Mouse (Mus musculus) gastrocnemius, postnatal 14 days (tissue): ENCODE data around the gene Rab4b. TPM values are rescaled to one million over a fixed set of nuclear protein-coding genes. Genes with fewer than 3 reads are reported as not detected.
A peak's percentile ranks its signal among the peaks of the same experiment; 100 is the strongest.

Source experiments
- DNase-seq: peaks from one replicate; pipeline ENCODE4 v3.0.0; 2021; ENCODE audit warnings: mixed read lengths
- intact Hi-C: fragments of 180-260 bp; cut with DNase I; formaldehyde crosslinking; loops from one replicate; pipeline ENCODE4 v1.15.1; 2025; ENCODE audit warnings: low total_unique reads
- total RNA-seq, 2 experiments: library from RNA; stranded (reverse); gene quantifications; 2 replicates each; pipeline ENCODE4 v1.2.3; 2021

Gene Rab4b
- total RNA-seq, 2 experiments from 2014 or later = 19.7 to 20.0 TPM

GRCm38 (mm10) chr7:27164112-27164947 is 14.4 kb downstream of the Rab4b start:
- no peak for DNase-seq
- intact Hi-C loops = no loop called here

GRCm38 (mm10) chr7:27163450-27163805 is 15.3 kb downstream of the Rab4b start:
- intact Hi-C loops = no loop called here
- DNase-seq = no peak

- no peak for DNase-seq
- intact Hi-C loops = no loop called here
Measured at GRCm38 (mm10) chr7:27162780-27163449, 15.8 kb downstream of the Rab4b start.

GRCm38 (mm10) chr7:27161744-27162143 is 17.0 kb downstream of the Rab4b start:
- DNase-seq = no peak
- intact Hi-C loops = no loop called here

GRCm38 (mm10) chr7:27160921-27161320 is 17.8 kb downstream of the Rab4b start:
- DNase-seq = no peak
- intact Hi-C loops = no loop called here

GRCm38 (mm10) chr7:27159882-27160281 is 18.8 kb downstream of the Rab4b start:
- intact Hi-C loops = no loop called here
- peak; percentile 89 for DNase-seq

- intact Hi-C loops = no loop called here
- no peak for DNase-seq
Measured at GRCm38 (mm10) chr7:27159256-27159655, 19.4 kb downstream of the Rab4b start.

GRCm38 (mm10) chr7:27158171-27158570 is 20.5 kb downstream of the Rab4b start:
- intact Hi-C loops = no loop called here
- DNase-seq = no peak

GRCm38 (mm10) chr7:27156005-27156404 is 22.7 kb downstream of the Rab4b start:
- intact Hi-C loops = no loop called here
- no peak for DNase-seq

- DNase-seq = no peak
- intact Hi-C loops = no loop called here
Measured at GRCm38 (mm10) chr7:27153205-27153764, 25.4 kb downstream of the Rab4b start, which contains the start of gene Cyp2t4. Gene Cyp2t4, plus strand, starts transcription at chr7:27153714.

GRCm38 (mm10) chr7:27136410-27136996 is 42.2 kb downstream of the Rab4b start:
- intact Hi-C loops = no loop called here
- DNase-seq = no peak

GRCm38 (mm10) chr7:27133757-27134156 is 44.9 kb downstream of the Rab4b start:
- intact Hi-C loops = loop anchor here (5.0 kb wide), 1 partner anchor 144 kb away; no protein-coding TSS in a partner anchor

GRCm38 (mm10) chr7:27133156-27133555 is 45.5 kb downstream of the Rab4b start:
- peak; percentile 18 for DNase-seq
- intact Hi-C loops = loop anchor here (5.0 kb wide), 1 partner anchor 144 kb away; no protein-coding TSS in a partner anchor

More at GRCm38 (mm10) chr7:27133757-27134156, 44.9 kb downstream of the Rab4b start:
- DNase-seq = no peak

GRCm38 (mm10) chr7:27132588-27132987 is 46.1 kb downstream of the Rab4b start:
- intact Hi-C loops = loop anchor here (5.0 kb wide), 1 partner anchor 145 kb away; no protein-coding TSS in a partner anchor
- DNase-seq = peak; percentile 41

GRCm38 (mm10) chr7:27131387-27131786 is 47.3 kb downstream of the Rab4b start:
- DNase-seq = no peak
- intact Hi-C loops = loop anchor here (5.0 kb wide), 1 partner anchor 146 kb away; no protein-coding TSS in a partner anchor

GRCm38 (mm10) chr7:27130521-27131370 is 48.0 kb downstream of the Rab4b start:
- intact Hi-C loops = loop anchor here (5.0 kb wide), 1 partner anchor 147 kb away; no protein-coding TSS in a partner anchor
- DNase-seq = no peak

- DNase-seq = no peak
- intact Hi-C loops = loop anchor here (5.0 kb wide), 1 partner anchor 147 kb away; no protein-coding TSS in a partner anchor
Measured at GRCm38 (mm10) chr7:27129811-27130210, 48.9 kb downstream of the Rab4b start.

GRCm38 (mm10) chr7:27128946-27129345 is 49.8 kb downstream of the Rab4b start:
- no peak for DNase-seq
- intact Hi-C loops = no loop called here

- peak; percentile 17 for DNase-seq
- intact Hi-C loops = no loop called here
Measured at GRCm38 (mm10) chr7:27128162-27128561, 50.5 kb downstream of the Rab4b start.
